Mouse (Mus musculus): ENCODE results near the gene Olfr106-ps. TPM values are rescaled to one million over a fixed set of nuclear protein-coding genes. Genes with fewer than 3 reads are reported as not detected.

The Olfr106-ps gene
- total RNA-seq (2021) = not detected
- long read RNA-seq, experiment 1 = 0 reads
- long read RNA-seq, experiment 2 = 0 reads

- DNase-seq = no peak
- Histone ChIP-seq H3K4me3 (no peak within 1 kb of the TSS), H3K27ac (no peak within 1 kb of the TSS)
- no peak for TF ChIP-seq CTCF (IDR thresholded peaks at IDR 0.05)
- intact Hi-C loops (cut with DNase I) = no loop called here
Measured at GRCm38 (mm10) chr17:37390093-37390492, at the start of gene Olfr106-ps. Gene Olfr106-ps (plus strand): TSS chr17:37390393.

- intact Hi-C loops (cut with DNase I) = no loop called here
- no peak within 1 kb of the TSS for H3K27ac ChIP-seq
- DNase-seq = no peak
- H3K4me3 ChIP-seq = no peak within 1 kb of the TSS
- no peak for TF ChIP-seq CTCF (IDR thresholded peaks at IDR 0.05)
Measured at GRCm38 (mm10) chr17:37359282-37359681, 30.9 kb upstream of the Olfr106-ps start, which contains the start of gene Olfr104-ps. Gene Olfr104-ps (plus strand): TSS chr17:37359582.

GRCm38 (mm10) chr17:37378733-37379132 lies 11.5 kb upstream of the Olfr106-ps start, which contains the start of gene Olfr105-ps:
Gene Olfr105-ps (plus strand): TSS chr17:37379033.
- DNase-seq = no peak
- TF ChIP-seq CTCF (IDR thresholded peaks at IDR 0.05) = no peak
- H3K27ac ChIP-seq = no peak within 1 kb of the TSS
- no peak within 1 kb of the TSS for H3K4me3 ChIP-seq
- intact Hi-C loops (cut with DNase I) = no loop called here

- no peak for TF ChIP-seq CTCF (IDR thresholded peaks at IDR 0.05)
- H3K27ac ChIP-seq = no peak within 1 kb of the TSS
- DNase-seq = no peak
- intact Hi-C loops (cut with DNase I) = no loop called here
- H3K4me3 ChIP-seq = no peak within 1 kb of the TSS
Measured at GRCm38 (mm10) chr17:37398926-37399325, 8.7 kb downstream of the Olfr106-ps start, which contains the start of gene Olfr107. Gene Olfr107 (plus strand): TSS chr17:37399226.

- no peak overlapping the region for H3K4me3 ChIP-seq
- DNase-seq = no peak
- intact Hi-C loops (cut with DNase I) = no loop called here
- no peak for TF ChIP-seq CTCF (IDR thresholded peaks at IDR 0.05)
- H3K27ac ChIP-seq = no peak overlapping the region
Measured at GRCm38 (mm10) chr17:37413380-37413779, 23.2 kb downstream of the Olfr106-ps start.

GRCm38 (mm10) chr17:37445180-37445579 lies 55.0 kb downstream of the Olfr106-ps start, which contains the start of gene Olfr108:
Gene Olfr108 (plus strand): TSS chr17:37445480.
- no peak for TF ChIP-seq CTCF (IDR thresholded peaks at IDR 0.05)
- intact Hi-C loops (cut with DNase I) = no loop called here

More at GRCm38 (mm10) chr17:37445180-37445579, 55.0 kb downstream of the Olfr106-ps start, which contains the start of gene Olfr108:
- DNase-seq = no peak
- no peak within 1 kb of the TSS for H3K4me3 ChIP-seq
- H3K27ac ChIP-seq = no peak within 1 kb of the TSS

Other genes starting within 250 kb of the Olfr106-ps start
- gene Olfr93, start 228.9 kb upstream of the Olfr106-ps start, total RNA-seq (2021) = not detected
- gene Ubd, start 196.5 kb upstream of the Olfr106-ps start, total RNA-seq (2021) = not detected
- gene Olfr94, start 189.4 kb upstream of the Olfr106-ps start, total RNA-seq (2021) = not detected
- not detected for gene Olfr95, start 177.3 kb upstream of the Olfr106-ps start, total RNA-seq (2021)
- gene Olfr96, start 170.2 kb upstream of the Olfr106-ps start, total RNA-seq (2021) = not detected
- not detected for gene Olfr97, start 153.1 kb upstream of the Olfr106-ps start, total RNA-seq (2021)
- gene Olfr98, start 126.6 kb upstream of the Olfr106-ps start, total RNA-seq (2021) = not detected
- gene H2-M3, start 120.2 kb upstream of the Olfr106-ps start, total RNA-seq (2021) = 1 to 10 TPM in 1 of 2 experiments, under 1 TPM in 1; 0.77 to 1.6 TPM
- gene Olfr99, start 106.9 kb upstream of the Olfr106-ps start, total RNA-seq (2021) = not detected
- not detected for gene Olfr101, start 86.1 kb upstream of the Olfr106-ps start, total RNA-seq (2021)
- not detected for gene Olfr102, start 73.3 kb upstream of the Olfr106-ps start, total RNA-seq (2021)
- not detected for gene Olfr103, start 50.7 kb upstream of the Olfr106-ps start, total RNA-seq (2021)
- not detected for gene Olfr104-ps, start 30.8 kb upstream of the Olfr106-ps start, total RNA-seq (2021)
- gene Olfr105-ps, start 11.4 kb upstream of the Olfr106-ps start, total RNA-seq (2021) = not detected
- not detected for gene Olfr107, start 8.8 kb downstream of the Olfr106-ps start, total RNA-seq (2021)
- gene Olfr108, start 55.1 kb downstream of the Olfr106-ps start, total RNA-seq (2021) = not detected
- gene Olfr109, start 68.5 kb downstream of the Olfr106-ps start, total RNA-seq (2021) = not detected
- not detected for gene H2-M2, start 93.2 kb downstream of the Olfr106-ps start, total RNA-seq (2021)
- not detected for gene Olfr110, start 102.1 kb downstream of the Olfr106-ps start, total RNA-seq (2021)
- gene Olfr111, start 117.6 kb downstream of the Olfr106-ps start, total RNA-seq (2021) = not detected
- not detected for gene Olfr112, start 179.1 kb downstream of the Olfr106-ps start, total RNA-seq (2021)
- not detected for gene Olfr113, start 187.3 kb downstream of the Olfr106-ps start, total RNA-seq (2021)
- gene Olfr114, start 202.3 kb downstream of the Olfr106-ps start, total RNA-seq (2021) = not detected
- gene Olfr115, start 236.7 kb downstream of the Olfr106-ps start, total RNA-seq (2021) = not detected
- gene Olfr116, start 236.8 kb downstream of the Olfr106-ps start, total RNA-seq (2021) = not detected